Mouse (Mus musculus) WW6 (cell line): ENCODE measurements around the gene Nt5c2.
A peak's percentile ranks its signal among the peaks of the same experiment; 100 is the strongest.
"Not testable (repeated sequence)": the region's sequence is repeated elsewhere in the genome, so short reads cannot be mapped to it uniquely, and the experiment has no call there.

Experiments used
- DNase-seq: peaks from one replicate; pipeline ENCODE4 v3.0.0-alpha.2; 2013; ENCODE audit warnings: low read depth, low spot score

Gene Nt5c2

GRCm38 (mm10) chr19:47017831-47018230, 2.9 kb upstream of the Nt5c2 start:
- no peak for DNase-seq

- peak; percentile 55 for DNase-seq
These were observed 1.5 kb upstream of the Nt5c2 start for GRCm38 (mm10) chr19:47016487-47016886.

GRCm38 (mm10) chr19:47015965-47016364, 1.0 kb upstream of the Nt5c2 start:
- no peak for DNase-seq

- no peak for DNase-seq
These were observed 443 bp upstream of the Nt5c2 start for GRCm38 (mm10) chr19:47015396-47015795.

- DNase-seq: no peak
These were observed 850 bp downstream of the Nt5c2 start for GRCm38 (mm10) chr19:47014159-47014446.

- DNase-seq: no peak
These were observed 1.4 kb downstream of the Nt5c2 start for GRCm38 (mm10) chr19:47013340-47014158.

- no peak for DNase-seq
These were observed 2.3 kb downstream of the Nt5c2 start for GRCm38 (mm10) chr19:47012521-47013130.

- DNase-seq: no peak
These were observed 5.0 kb downstream of the Nt5c2 start for GRCm38 (mm10) chr19:47009943-47010342.

- no peak for DNase-seq
These were observed 5.5 kb downstream of the Nt5c2 start for GRCm38 (mm10) chr19:47009420-47009819.

- DNase-seq: no peak
These were observed 8.6 kb downstream of the Nt5c2 start for GRCm38 (mm10) chr19:47006321-47006720.

- no peak for DNase-seq
These were observed 9.1 kb downstream of the Nt5c2 start for GRCm38 (mm10) chr19:47005873-47006272.

- no peak for DNase-seq
These were observed 11.0 kb downstream of the Nt5c2 start for GRCm38 (mm10) chr19:47003742-47004511.

GRCm38 (mm10) chr19:47000357-47000756, 14.6 kb downstream of the Nt5c2 start:
- DNase-seq: not testable (repeated sequence)

- DNase-seq: no peak
These were observed 15.2 kb downstream of the Nt5c2 start for GRCm38 (mm10) chr19:46999753-47000152.

- DNase-seq: no peak
These were observed 16.0 kb downstream of the Nt5c2 start for GRCm38 (mm10) chr19:46998953-46999352.

- no peak for DNase-seq
These were observed 16.6 kb downstream of the Nt5c2 start for GRCm38 (mm10) chr19:46998168-46998870.

GRCm38 (mm10) chr19:46996095-46996494, 18.9 kb downstream of the Nt5c2 start:
- DNase-seq: no peak

- DNase-seq: not testable (repeated sequence)
These were observed 22.6 kb downstream of the Nt5c2 start for GRCm38 (mm10) chr19:46992329-46992728.

GRCm38 (mm10) chr19:46991145-46991544, 23.8 kb downstream of the Nt5c2 start:
- no peak for DNase-seq

GRCm38 (mm10) chr19:46990625-46991024, 24.3 kb downstream of the Nt5c2 start:
- DNase-seq: not testable (repeated sequence)

- no peak for DNase-seq
These were observed 24.8 kb downstream of the Nt5c2 start for GRCm38 (mm10) chr19:46990153-46990518.
